Mouse (Mus musculus) left cerebral cortex, postnatal 25 days (tissue): ENCODE data around the gene Il21r. TPM values are rescaled to one million over a fixed set of nuclear protein-coding genes. Genes with fewer than 3 reads are reported as not detected.

Experiments used
- total RNA-seq, 2 experiments: library from RNA; stranded (reverse); gene quantifications; 2 replicates each; pipeline ENCODE4 v1.2.3; 2021

Gene Il21r
- total RNA-seq, 2 experiments from 2014 or later: 1.4 to 1.6 TPM

Other genes starting within 250 kb of the Il21r start
- 1 to 10 TPM; 3.8 to 4.7 TPM for gene Kdm8, start 158.8 kb upstream of the Il21r start, total RNA-seq
- 10 to 100 TPM; 12.8 to 13.4 TPM for gene Nsmce1, start 111.8 kb upstream of the Il21r start, total RNA-seq
- gene Il4ra, start 51.3 kb upstream of the Il21r start, total RNA-seq: 1 to 10 TPM; 6.1 to 7.1 TPM
- 100 to 1,000 TPM in 1 of 2 experiments, 10 to 100 TPM in 1; 96.8 to 101 TPM for gene Gtf3c1, start 104.4 kb downstream of the Il21r start, total RNA-seq
- 10 to 100 TPM; 21.8 to 31.6 TPM for gene D430042O09Rik, start 104.5 kb downstream of the Il21r start, total RNA-seq